Mouse (Mus musculus): Measurements from ENCODE around the gene Cabp2.

GRCm38 (mm10) chr19:4106654-4107053 lies 25.3 kb downstream of the Cabp2 start:
- no peak for TF ChIP-seq HCFC1 (IDR thresholded peaks at IDR 0.05; ENCODE audit: borderline replicate concordance, insufficient read depth, low read length)
- TF ChIP-seq MAFK (IDR thresholded peaks at IDR 0.05; ENCODE audit: insufficient read depth, low read depth, low read length): no peak
- TF ChIP-seq CHD2 (IDR thresholded peaks at IDR 0.05; ENCODE audit: low read depth, low read length): no peak
